Mouse (Mus musculus): ENCODE results near the gene N4bp2l2. TPM values are rescaled to one million over a fixed set of nuclear protein-coding genes. Genes with fewer than 3 reads are reported as not detected.
"Not testable (repeated sequence)": the region's sequence is repeated elsewhere in the genome, so short reads cannot be mapped to it uniquely, and the experiment has no call there.

N4bp2l2 gene
- total RNA-seq, 2 experiments from 2014 or later = 75.6 to 79.6 TPM

- DNase-seq (ENCODE audit: extremely low spot score in 1 of 2, low spot score in 1 of 2) = no peak
Measured at GRCm38 (mm10) chr5:150652578-150652977, 13.4 kb downstream of the N4bp2l2 start.

GRCm38 (mm10) chr5:150644926-150645325, 21.1 kb downstream of the N4bp2l2 start:
- DNase-seq (ENCODE audit: extremely low spot score in 1 of 2, low spot score in 1 of 2) = no peak

GRCm38 (mm10) chr5:150643390-150643789, 22.6 kb downstream of the N4bp2l2 start:
- not testable (repeated sequence) for DNase-seq (ENCODE audit: extremely low spot score in 1 of 2, low spot score in 1 of 2)

GRCm38 (mm10) chr5:150641440-150641839, 24.5 kb downstream of the N4bp2l2 start:
- no peak for DNase-seq (ENCODE audit: extremely low spot score in 1 of 2, low spot score in 1 of 2)

- DNase-seq (ENCODE audit: extremely low spot score in 1 of 2, low spot score in 1 of 2) = no peak
Measured at GRCm38 (mm10) chr5:150629692-150630091, 36.3 kb downstream of the N4bp2l2 start.

- no peak for DNase-seq (ENCODE audit: extremely low spot score in 1 of 2, low spot score in 1 of 2)
Measured at GRCm38 (mm10) chr5:150629272-150629671, 36.7 kb downstream of the N4bp2l2 start.

- no peak for DNase-seq (ENCODE audit: extremely low spot score in 1 of 2, low spot score in 1 of 2)
Measured at GRCm38 (mm10) chr5:150625528-150625927, 40.5 kb downstream of the N4bp2l2 start.

- DNase-seq (ENCODE audit: extremely low spot score in 1 of 2, low spot score in 1 of 2) = no peak
Measured at GRCm38 (mm10) chr5:150622792-150623191, 43.2 kb downstream of the N4bp2l2 start.

GRCm38 (mm10) chr5:150621592-150621991, 44.4 kb downstream of the N4bp2l2 start:
- DNase-seq (ENCODE audit: extremely low spot score in 1 of 2, low spot score in 1 of 2) = no peak

GRCm38 (mm10) chr5:150620588-150621135, 45.3 kb downstream of the N4bp2l2 start:
- no peak for DNase-seq (ENCODE audit: extremely low spot score in 1 of 2, low spot score in 1 of 2)

- no peak for DNase-seq (ENCODE audit: extremely low spot score in 1 of 2, low spot score in 1 of 2)
Measured at GRCm38 (mm10) chr5:150618599-150619355, 47.2 kb downstream of the N4bp2l2 start.

GRCm38 (mm10) chr5:150616731-150617130, 49.3 kb downstream of the N4bp2l2 start:
- no peak for DNase-seq (ENCODE audit: extremely low spot score in 1 of 2, low spot score in 1 of 2)

- no peak for DNase-seq (ENCODE audit: extremely low spot score in 1 of 2, low spot score in 1 of 2)
Measured at GRCm38 (mm10) chr5:150616216-150616615, 49.8 kb downstream of the N4bp2l2 start.

GRCm38 (mm10) chr5:150614054-150614453, 51.9 kb downstream of the N4bp2l2 start:
- DNase-seq (ENCODE audit: extremely low spot score in 1 of 2, low spot score in 1 of 2) = no peak

GRCm38 (mm10) chr5:150611697-150612096, 54.3 kb downstream of the N4bp2l2 start:
- DNase-seq (ENCODE audit: extremely low spot score in 1 of 2, low spot score in 1 of 2) = no peak

- DNase-seq (ENCODE audit: extremely low spot score in 1 of 2, low spot score in 1 of 2) = no peak
Measured at GRCm38 (mm10) chr5:150611136-150611535, 54.8 kb downstream of the N4bp2l2 start.

GRCm38 (mm10) chr5:150607631-150608030, 58.4 kb downstream of the N4bp2l2 start:
- DNase-seq (ENCODE audit: extremely low spot score in 1 of 2, low spot score in 1 of 2) = no peak

- no peak for DNase-seq (ENCODE audit: extremely low spot score in 1 of 2, low spot score in 1 of 2)
Measured at GRCm38 (mm10) chr5:150606131-150606530, 59.9 kb downstream of the N4bp2l2 start.

GRCm38 (mm10) chr5:150601441-150602230, 64.3 kb downstream of the N4bp2l2 start:
- DNase-seq (ENCODE audit: extremely low spot score in 1 of 2, low spot score in 1 of 2) = no peak

GRCm38 (mm10) chr5:150600554-150601440, 65.2 kb downstream of the N4bp2l2 start:
- DNase-seq (ENCODE audit: extremely low spot score in 1 of 2, low spot score in 1 of 2) = no peak
